Mouse (Mus musculus) fat pad, adult 2 months (tissue): Measurements from ENCODE around the gene Pde4b.
"Not testable (repeated sequence)": the region's sequence is repeated elsewhere in the genome, so short reads cannot be mapped to it uniquely, and the experiment has no call there.

ENCODE experiments used
- DNase-seq: peaks from one replicate; pipeline ENCODE4 v3.0.0-alpha.2; 2011; ENCODE audit warnings: low read depth, low spot score; ENCODE audit errors: extremely low read depth

The Pde4b gene

GRCm38 (mm10) chr4:102087091-102087565 lies at the start of gene Pde4b:
Pde4b (plus strand) TSS chr4:102087543.
- DNase-seq = no peak

GRCm38 (mm10) chr4:102040190-102040589 lies 47.2 kb upstream of the Pde4b start:
- no peak for DNase-seq

GRCm38 (mm10) chr4:102045183-102046140 lies 41.9 kb upstream of the Pde4b start:
- no peak for DNase-seq

GRCm38 (mm10) chr4:102049368-102049767 lies 38.0 kb upstream of the Pde4b start:
- DNase-seq = not testable (repeated sequence)

GRCm38 (mm10) chr4:102061322-102061721 lies 26.0 kb upstream of the Pde4b start:
- DNase-seq = no peak

GRCm38 (mm10) chr4:102069314-102069713 lies 18.0 kb upstream of the Pde4b start:
- no peak for DNase-seq

- no peak for DNase-seq
Measured at GRCm38 (mm10) chr4:102086336-102086735, 1.0 kb upstream of the Pde4b start.

- DNase-seq = no peak
Measured at GRCm38 (mm10) chr4:102087566-102088234, 357 bp downstream of the Pde4b start.

- DNase-seq = no peak
Measured at GRCm38 (mm10) chr4:102088235-102088867, 1.0 kb downstream of the Pde4b start.

GRCm38 (mm10) chr4:102095851-102096250 lies 8.5 kb downstream of the Pde4b start:
- DNase-seq = no peak

GRCm38 (mm10) chr4:102102241-102102640 lies 14.9 kb downstream of the Pde4b start:
- DNase-seq = no peak

GRCm38 (mm10) chr4:102104534-102105014 lies 17.2 kb downstream of the Pde4b start:
- no peak for DNase-seq

- DNase-seq = no peak
Measured at GRCm38 (mm10) chr4:102106771-102107170, 19.4 kb downstream of the Pde4b start.

- DNase-seq = no peak
Measured at GRCm38 (mm10) chr4:102119454-102119853, 32.1 kb downstream of the Pde4b start.

GRCm38 (mm10) chr4:102136366-102136849 lies 49.1 kb downstream of the Pde4b start:
- DNase-seq = no peak

GRCm38 (mm10) chr4:102138346-102138745 lies 51.0 kb downstream of the Pde4b start:
- DNase-seq = no peak

- DNase-seq = no peak
Measured at GRCm38 (mm10) chr4:102141241-102141640, 53.9 kb downstream of the Pde4b start.

- DNase-seq = no peak
Measured at GRCm38 (mm10) chr4:102148766-102149165, 61.4 kb downstream of the Pde4b start.

- no peak for DNase-seq
Measured at GRCm38 (mm10) chr4:102159178-102159577, 71.8 kb downstream of the Pde4b start.

GRCm38 (mm10) chr4:102171636-102172035 lies 84.3 kb downstream of the Pde4b start:
- no peak for DNase-seq

GRCm38 (mm10) chr4:102172711-102173213 lies 85.4 kb downstream of the Pde4b start:
- no peak for DNase-seq
